Mouse (Mus musculus) common myeloid progenitor, adult 5-6 weeks (primary cell): ENCODE results near the gene Rhcg. TPM values are rescaled to one million over a fixed set of nuclear protein-coding genes. Genes with fewer than 3 reads are reported as not detected.

ENCODE experiments used
- ATAC-seq: replicated peaks from 2 replicates; pipeline ENCODE4 v1.8.0; 2016; ENCODE audit warnings: low read depth, mild to moderate bottlenecking, moderate TSS enrichment, inconsistent platforms; ENCODE audit not compliant: poor library complexity, severe bottlenecking
- total RNA-seq: library from RNA; stranded (forward); fragments of 200-1000, 187-1606 nt; gene quantifications from 2 replicates; pipeline ENCODE4 v1.2.3, GENCODE M21; 2017

Gene Rhcg
- total RNA-seq, 1 experiment from 2014 or later, result not detected

DNA sequence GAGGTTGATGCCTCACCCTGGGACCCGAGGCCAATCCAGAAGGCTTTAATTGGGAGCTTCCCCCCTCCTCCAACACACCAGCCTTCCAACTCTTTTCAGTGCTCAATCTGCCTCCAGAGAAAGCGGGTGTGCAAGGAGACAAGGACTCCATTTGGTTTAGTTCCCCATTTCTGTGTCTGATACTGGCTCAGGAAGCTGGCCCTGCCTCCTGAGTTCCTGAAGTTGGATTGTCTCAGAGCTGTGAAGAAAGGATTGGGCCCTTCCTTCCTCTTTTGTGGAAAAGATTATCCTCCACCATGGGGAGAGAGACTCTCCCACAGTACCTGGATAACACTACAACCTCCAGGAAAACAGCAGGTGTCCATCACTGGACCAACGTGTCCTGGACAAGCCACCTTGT is 10.7 kb downstream of the Rhcg start:
- peak; percentile 75 for ATAC-seq

DNA sequence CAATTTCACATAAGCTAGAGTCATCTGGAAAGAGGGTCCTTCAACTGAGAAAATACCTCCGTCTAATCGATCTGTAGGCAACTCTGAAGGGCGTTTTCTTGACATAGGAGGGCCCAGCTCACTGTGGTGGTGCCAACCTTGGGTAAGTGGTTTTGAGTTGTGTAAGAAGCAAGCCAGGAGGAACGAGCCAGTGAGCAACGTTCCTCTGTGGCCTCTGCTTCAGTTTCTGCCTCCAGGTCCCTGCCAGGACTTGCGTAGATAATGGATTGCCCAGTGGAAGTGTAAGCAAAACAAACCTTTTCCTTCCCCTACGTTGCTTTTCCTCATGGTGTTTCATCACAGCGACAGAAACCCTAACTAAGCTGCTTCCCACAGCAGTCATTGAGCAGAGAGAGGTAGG is 15.5 kb downstream of the Rhcg start:
- peak; percentile 50 for ATAC-seq

DNA sequence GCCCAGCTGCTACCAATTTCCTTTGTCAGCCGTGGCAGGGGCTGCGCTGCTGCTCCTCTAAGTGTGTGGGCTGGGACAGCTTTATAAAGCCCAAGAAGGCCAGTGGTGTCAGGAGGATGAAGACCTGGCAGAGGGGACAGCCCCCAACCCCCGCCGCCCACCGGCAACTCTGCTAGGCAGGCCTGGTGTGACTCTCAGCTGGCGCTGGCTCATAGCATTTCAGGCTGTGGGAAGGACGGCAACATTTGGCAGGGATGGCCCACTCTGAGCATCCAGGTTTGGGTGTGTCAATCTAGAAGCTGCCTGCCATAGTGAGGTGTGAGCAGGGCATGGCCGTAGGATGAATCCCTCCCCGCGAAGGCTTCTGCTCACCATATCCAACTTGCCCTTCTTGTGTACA is 17.3 kb downstream of the Rhcg start:
- ATAC-seq, result no peak

DNA sequence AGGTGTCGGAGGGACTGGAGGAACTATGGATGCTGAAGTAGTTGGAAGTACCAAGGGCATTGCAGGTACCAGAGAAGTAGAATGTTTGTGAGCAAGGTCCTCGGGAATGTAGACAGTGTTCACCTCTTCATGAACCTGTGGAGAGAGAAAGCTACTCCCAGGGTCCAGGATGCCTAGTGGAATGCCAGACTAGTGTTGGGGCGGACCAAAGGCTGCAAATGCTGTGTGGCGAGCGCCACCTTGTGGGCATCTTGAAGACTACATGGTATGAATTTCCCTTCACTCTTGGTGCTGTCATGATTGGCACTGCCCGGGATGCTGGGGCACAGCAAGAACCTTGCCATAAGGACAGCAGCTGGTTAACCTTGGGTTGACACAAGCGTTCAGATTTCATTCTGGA is 22.6 kb downstream of the Rhcg start:
- ATAC-seq, result peak; percentile 89

DNA sequence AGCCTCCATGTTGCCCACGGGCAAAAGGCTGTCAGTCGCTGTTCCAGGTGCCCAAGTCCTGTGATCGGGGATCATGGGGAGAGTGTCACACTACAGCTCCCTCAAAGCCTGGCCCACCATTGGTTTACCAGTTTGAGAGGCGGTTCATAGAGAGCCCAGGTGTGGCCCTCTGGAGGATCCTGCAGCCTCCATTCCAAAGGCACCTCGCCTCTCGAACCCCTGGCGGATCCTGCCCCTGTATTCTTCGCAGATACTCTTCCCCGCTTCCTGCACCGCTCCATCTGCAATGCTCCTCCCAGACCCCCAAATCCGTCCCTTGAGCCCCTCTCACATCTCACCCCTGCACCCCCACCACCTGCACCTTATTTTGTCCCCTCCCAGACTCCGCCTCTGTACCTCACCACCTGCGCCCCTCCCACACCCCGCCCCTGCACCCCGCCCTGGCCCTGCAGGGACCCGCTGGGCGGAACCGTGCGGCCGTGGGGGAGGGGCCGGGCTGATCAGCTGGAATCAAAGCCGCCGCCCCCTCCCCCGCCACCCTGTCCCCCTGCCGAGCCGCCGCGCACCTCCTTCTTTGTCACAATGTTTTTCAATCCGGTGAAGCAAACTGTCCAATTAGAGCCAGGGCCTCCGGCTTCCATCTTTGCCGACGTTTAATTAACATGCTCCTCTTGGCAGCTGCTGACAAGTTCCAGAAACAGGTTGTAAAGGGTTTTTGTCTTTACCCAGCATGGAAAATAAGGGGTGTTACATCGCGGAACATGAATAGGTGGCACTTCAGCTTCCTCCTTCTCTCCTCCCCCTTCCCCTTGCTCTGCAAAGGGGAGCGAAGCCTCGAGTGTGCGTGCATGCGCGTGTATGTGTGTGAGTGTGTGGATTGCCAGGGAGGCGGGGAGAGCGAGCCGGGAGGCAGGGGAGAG is 25.4 kb downstream of the Rhcg start:
- ATAC-seq, result 0 out of 2 replicates have a peak, but pooled peaks have one; percentile 30

DNA sequence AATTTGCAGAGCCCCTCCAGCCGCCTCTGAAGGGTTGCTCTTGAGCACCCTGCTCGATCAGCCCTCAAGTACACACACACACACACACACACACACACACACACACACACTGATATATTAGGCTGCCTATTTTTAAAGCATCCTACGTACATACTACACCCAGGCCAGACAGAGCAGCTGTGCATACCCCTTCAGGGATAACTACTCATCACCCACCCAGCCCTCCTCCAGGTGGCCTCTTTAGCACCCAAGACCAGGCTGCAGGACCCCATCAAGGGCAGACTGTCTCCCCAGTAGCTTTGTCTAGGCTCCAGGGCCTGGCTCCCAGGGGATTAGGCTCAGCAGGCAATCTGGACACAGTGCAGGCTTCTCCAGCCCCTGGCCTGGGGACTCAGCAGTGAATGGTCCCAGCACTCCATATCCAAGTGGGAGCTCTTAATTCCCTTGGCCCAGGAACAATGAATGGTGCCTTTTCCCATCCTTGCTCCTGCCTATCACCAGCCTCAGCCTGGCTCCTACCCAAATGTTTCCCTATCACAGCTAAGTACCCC is 26.8 kb downstream of the Rhcg start:
- ATAC-seq, result no peak

DNA sequence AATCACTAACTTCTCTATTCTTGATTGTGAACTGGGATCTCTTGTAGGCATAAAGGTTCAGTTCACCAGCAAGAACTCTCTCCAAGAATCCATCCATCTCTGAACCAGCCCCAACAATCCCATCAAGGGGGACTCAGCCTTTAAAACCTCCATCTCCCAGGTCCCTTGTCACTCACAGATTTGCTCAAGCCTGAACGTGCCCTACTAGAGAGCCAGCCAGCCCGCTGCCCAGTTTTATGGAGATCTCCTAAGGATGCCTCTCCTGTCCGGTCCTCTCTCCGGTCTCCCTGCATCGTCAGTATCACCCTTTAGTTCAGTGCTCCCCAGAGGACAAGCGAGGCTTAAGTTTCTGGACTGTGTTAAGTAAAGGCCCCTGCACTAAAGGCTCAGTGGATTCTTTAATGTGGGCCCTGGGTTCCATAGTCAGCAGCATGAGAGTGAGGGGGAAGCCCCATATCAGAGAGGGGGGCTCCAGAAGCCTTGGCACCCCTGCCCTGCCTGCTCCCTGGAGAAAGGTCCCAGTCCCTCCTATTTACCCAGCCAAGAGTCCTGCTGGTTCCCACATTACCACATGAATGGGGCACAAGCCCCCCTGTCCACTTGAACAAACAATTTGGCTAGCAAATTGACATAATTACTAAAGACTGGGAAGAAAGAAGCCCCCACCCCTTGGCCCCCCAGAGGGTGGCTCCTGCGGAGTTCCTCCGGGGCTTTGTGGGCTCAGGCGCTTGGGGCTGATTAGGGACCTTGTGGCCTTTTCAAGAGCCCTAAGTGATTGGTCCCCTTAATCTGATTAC is 27.5 kb downstream of the Rhcg start:
- ATAC-seq, result no peak

DNA sequence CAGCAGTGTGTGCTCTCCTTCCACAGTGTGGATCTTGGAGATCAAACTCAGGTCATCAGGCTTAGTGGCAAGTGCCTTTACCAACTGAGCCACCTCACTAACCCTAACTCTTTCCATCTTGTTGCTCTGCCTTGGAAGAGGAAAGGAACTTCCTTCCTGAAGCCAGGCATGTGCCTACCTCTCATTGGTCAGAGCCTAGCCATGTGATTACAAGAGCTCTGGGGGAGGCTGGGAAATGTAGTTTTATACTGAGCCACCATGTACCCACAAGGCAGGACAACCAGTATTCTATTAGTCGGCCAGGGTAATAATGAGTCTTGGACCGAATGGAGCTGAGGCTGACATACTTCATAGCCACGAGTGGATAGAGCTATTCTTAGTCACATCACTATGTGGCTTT is 29.2 kb downstream of the Rhcg start:
- no peak for ATAC-seq

DNA sequence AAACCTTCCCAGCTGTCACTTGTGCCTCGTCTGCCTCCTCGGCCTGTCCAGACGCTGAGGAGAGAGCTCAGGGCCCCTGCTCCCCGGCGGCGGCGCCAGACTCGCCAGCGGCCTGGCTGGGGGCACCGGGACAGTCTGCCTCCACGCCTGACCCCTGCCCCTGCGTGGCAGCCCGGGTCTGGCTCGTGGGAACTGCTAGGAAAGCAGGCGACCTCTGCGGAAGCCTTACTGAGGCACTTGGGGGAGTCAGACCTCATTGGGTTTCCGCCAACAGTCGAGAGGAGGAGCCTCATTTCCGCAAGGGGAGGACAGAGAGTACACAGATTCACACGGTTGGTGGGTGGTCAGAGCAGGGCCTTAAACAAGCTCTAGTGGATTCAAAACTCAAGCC is 38.6 kb downstream of the Rhcg start:
- ATAC-seq, result 0 out of 2 replicates have a peak, but pooled peaks have one; percentile 39

DNA sequence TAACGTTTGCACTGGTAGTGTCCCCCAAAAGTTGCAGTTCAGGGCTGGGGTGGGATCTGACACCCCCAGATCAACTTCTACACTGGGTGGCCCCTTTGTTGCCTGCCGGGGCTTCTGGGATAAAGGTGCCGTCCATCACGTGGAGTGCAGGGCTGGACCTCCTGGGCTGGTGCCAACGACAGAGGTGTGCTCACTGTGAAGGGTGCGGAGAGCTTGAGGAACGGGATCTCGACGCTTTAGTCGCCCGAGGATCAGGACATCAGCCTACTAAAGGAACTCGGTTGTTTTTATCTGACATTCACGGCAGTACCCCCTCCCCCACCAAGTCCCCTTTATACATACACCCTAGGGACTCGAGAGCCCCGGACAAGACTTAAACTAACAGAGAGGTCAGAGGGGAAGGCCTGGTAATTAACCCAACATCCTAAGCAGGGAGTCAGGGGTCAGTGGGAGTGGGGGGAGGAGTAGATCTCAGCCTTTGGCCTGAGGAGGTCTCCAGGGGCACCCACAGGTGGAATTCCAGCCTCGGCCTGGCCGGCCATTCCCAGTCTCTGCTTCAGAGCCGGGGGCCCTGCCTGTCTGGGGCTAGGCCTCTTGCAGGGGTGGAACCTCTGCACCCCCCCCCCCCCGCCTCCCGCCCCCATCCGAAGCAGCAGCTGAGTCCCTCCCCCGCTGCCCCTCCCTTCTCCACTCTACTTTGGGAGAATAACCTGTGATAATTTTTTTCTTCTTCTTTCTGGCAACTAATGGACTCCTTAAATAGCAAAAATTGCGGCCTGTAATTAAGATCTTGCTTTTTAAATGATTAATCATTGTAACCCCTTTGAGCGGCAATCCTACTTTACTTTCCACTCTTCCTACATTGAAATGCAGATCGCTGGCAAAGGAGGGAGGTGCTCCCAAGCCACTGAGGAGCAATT is 39.3 kb downstream of the Rhcg start:
- ATAC-seq, result no peak

DNA sequence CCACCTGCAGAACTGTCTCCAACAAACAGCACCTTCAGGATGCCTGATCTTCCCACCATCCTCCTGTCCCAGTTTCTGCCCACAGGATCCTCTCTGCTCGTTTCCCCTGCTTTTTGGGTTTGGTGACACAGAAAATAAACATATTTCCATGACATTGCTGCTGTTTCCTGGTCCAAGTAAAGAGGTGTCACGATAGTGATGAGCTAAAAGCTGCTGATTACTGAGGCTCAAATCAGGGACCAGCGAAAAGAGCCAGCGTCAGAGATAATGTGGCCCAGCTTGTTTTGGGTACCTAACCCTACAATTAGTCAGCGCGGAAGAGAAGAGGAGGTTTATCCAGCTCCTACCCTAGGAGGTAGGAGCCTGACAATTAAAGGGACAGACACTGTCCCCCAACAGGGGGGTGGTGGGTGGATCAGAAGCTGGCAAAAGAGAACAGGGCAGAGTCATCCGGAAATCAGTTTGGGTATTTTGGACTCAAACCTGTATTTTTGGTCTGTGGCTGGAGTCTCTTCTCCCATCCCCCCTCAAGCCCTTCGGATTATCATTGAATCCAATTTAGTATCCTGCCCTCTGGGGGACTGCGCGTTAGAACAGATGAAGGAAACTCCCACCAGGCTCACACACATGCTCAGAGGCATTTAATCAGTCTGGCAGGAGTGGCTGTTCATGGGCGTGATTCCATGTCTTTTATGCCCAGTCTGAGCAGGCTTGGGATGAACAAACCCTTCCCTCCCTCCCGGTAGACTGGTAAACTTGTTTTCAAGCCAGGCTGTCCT is 40.2 kb downstream of the Rhcg start:
- ATAC-seq, result no peak

DNA sequence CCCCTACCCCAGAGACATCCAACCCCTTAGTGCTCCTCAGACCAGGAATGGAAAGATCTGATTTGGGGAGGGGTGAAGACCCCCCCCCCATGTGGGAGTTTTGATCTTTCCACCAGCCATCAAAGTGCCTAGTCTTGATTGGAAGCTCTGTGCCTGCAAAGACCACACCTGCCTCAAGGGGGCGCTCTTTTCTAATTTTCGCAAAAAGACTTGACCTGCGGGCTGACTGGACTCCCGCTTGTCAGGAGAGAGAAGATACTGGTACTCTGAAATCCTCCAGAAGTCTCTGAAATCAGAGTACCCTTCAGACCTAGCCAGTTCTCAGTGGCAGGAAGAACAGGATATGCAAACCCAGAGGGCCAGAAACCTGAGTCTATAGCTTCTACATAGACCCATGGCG is 40.8 kb downstream of the Rhcg start:
- peak; percentile 58; the same call in 1 of the 2 replicates for ATAC-seq

DNA sequence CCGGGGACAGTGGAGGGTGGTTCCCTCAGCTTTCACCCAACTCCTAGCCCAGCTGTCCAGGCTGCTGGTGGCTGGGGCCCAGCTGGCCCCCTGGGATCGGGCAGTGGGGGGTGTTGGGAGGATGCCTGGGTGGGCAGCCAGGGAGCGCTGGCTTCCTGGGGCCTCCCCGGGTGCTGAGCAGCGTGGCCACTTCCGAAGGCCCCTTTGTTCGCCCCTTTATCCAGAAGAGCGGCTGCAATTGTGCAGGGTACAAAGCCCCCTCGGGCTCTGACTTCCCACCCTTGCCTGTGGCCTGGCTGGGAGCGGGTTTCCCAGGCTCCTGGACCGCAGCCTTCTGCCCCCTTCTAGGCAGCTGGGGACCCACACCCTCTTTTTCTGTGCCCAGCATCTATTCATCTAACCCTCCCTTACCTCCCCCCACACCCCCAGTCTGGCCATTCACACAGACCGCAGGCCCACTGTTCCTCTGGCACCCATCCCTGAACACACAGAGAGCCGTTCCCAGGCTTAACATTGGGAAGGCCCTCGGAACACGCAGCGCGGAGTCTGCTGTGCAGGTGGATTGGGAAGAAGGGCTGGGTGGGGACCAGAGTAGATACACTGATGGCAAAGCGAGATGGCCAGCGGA is 45.2 kb downstream of the Rhcg start:
- ATAC-seq, result no peak

DNA sequence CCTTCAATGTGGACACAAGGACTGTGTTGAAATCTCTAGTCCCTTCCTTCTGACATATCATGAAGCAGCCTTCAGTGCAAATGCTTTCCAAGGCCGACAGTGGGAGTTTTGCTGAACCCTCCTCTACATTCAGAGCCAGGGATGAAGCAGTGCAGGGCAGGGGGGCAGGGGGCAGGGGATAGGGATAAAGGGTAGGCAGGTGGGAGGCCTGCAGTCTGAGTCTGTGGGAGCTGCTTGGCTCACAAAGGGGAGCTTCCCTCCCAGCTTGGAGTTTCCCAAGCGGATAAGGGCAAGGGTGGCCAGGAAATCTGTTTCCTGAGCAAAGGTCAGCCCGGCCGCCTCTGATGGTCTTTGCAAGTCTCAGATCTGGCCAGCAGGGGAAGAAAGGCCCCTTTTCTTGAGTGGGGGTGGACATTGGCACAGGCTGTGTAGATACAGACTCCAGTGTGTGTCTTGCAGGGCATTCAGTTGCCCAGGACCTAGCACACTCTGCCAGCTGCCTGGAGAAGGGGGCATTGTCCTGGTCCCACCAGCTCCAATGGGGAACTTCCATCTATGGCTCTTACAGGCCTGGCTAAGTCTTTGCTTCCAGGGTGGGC is 48.4 kb downstream of the Rhcg start:
- ATAC-seq, result no peak

DNA sequence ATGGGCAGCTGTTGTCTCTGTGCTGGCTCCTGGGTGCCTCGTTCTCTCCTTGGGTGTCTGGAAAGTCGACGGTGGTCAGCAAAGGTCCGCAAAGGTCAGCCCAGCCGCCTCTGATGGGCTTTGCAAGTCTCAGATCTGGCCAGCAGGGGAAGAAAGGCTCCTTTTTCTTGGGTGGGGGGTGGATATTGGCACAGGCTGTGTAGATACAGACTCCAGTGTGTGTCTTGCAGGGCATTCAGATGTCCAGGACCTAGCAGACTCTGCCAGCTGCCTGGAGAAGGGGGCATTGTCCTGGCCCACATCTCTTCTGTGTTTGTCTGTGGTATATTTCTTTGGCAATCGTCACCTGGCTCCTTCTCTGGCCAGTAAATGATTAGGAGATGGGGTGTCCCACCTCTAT is 49.2 kb downstream of the Rhcg start:
- ATAC-seq, result no peak

DNA sequence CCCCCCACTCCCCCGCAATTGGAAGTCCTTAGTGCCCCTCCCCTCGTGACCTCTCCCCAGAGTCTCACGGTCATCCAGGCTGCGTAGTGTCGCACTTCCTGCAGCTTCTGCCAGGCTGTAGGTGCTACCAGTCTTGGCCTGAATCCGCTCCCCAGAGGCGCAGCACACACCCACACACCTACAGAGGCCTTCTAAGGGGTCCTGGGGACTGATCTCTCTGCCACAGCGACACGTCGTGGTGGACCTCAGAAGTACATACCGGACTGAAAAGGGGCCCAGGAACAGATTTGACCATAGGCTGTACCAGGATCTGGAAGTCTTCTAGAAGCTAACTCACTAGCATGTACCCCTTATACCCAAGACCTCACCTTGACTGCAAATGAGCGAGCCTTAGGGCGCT is 53.8 kb downstream of the Rhcg start:
- ATAC-seq, result peak; percentile 47; the same call in 1 of the 2 replicates

DNA sequence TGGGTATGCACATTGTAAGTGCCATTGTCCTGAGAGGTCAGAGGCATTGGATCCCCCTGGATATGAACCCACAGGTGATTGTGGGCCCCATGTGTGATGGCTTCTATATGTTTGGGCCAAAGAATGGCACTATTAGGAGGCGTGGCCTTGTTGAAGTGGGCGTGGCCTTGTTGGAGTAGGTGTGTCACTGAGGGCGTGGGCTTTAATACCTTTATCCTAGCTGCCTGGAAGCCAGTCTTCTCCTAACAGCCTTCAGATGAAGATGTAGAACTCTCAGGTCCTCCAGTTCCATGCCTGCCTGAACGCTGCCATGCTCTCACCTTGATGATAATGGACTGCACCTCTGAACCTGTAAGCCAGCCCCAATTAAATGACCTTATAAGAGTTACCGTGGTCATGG is 55.1 kb downstream of the Rhcg start:
- ATAC-seq, result no peak

DNA sequence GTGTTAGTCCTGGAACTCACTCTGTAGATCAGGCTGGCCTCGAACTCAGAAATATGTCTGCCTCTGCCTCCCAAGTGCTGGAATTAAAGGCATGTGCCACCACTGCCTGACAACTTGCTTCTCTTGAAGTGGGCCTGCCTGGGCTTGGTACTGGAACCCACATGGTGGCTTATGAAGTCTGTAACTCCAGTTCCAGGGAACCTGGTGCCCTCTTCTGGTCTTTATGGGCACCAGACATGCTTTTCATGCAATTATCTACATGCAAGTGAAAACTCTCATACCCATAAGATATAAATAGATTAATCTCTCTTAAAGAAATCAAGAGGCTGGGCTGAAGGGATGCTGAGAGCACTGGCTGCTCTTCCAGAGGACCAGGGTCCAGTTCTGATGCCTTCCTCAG is 58.8 kb downstream of the Rhcg start:
- no peak for ATAC-seq
